Mouse (Mus musculus) ZHBTc4 (cell line): Measurements from ENCODE around the gene Gadd45gip1.

Experiments used
- DNase-seq: peaks from one replicate; pipeline ENCODE4 v3.0.0-alpha.2; 2011; ENCODE audit warnings: low read depth, low spot score

Gene Gadd45gip1

DNA sequence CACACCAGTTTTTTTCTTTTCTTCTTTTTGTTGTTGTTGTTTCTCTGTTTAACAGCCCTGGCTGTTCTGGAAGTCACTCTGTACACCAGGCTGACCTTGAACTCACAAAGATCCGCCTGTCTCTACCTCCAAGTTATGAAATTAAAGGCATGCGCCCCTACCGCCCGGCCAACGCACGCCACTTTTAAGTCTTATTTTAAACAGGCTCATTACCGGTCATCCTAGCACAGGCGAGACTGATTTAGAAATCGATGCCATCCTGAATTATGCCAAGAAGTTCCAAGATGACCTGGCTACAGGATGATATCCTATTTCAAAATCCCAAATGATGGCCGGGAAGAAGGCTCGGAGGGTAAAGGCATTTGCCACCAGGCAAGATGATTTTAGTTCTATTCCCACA lies at the start of gene Gadd45gip1:
Gadd45gip1 (plus strand) TSS at position 33 of the 400 bp plus-strand sequence.
- DNase-seq = peak; percentile 91

DNA sequence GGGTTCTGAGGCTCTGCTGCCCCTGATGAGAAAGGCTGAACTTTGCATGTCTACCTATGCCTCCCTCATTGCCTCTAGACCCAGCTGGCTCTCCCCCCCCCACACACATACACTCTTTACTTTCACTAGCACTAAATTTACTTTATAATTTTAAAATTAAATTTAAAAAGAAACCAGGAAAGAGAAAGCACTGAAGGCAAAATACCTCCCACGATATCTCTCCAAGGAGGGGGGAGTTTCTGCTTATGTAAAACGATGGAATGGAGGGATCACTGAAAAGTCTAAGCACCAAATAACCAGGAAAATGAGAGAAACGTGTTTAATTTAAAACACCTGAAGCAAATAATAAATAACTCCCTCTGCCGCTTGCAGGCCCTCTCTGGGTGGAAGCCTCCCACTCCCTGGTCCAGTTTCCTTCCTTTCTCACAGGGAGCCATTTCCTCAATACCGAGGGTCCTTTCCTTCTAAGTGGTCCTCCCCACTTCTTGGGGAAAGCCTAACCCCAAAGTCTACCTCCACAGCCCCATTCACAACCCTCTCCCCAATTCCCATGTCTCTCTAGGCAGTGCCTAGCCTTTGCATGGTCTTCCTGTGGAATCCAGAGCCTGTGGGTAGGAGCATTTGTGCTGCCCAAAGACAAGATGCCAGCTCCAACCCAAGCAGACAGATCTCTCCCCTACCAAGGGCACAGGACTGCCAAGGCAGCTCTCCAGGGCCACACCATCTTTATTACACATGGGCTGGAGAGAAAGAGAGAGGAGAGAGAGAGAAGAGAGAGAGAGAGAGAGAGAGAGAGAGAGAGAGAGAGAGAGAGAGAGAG lies 49.4 kb upstream of the Gadd45gip1 start:
- no peak for DNase-seq

DNA sequence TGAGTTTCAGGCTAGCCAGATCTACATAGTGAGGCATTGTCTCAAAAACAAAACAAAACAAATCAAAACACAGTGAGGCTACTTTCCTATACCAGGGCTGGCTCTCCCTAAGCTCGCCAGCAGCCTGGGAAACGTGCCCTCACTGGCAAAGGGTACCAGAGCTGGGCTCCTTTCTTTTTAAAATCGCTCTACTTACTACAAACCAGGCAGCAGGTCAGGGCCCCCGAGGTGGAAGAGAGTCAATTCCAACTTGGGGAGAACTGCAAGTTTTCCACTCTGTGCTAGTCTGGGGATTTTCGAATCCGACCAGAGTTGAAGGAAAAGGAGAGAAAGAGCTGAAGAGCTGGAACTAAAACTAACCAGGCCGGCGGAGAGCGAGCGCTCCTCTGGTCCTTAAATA lies 48.6 kb upstream of the Gadd45gip1 start:
- DNase-seq = no peak

DNA sequence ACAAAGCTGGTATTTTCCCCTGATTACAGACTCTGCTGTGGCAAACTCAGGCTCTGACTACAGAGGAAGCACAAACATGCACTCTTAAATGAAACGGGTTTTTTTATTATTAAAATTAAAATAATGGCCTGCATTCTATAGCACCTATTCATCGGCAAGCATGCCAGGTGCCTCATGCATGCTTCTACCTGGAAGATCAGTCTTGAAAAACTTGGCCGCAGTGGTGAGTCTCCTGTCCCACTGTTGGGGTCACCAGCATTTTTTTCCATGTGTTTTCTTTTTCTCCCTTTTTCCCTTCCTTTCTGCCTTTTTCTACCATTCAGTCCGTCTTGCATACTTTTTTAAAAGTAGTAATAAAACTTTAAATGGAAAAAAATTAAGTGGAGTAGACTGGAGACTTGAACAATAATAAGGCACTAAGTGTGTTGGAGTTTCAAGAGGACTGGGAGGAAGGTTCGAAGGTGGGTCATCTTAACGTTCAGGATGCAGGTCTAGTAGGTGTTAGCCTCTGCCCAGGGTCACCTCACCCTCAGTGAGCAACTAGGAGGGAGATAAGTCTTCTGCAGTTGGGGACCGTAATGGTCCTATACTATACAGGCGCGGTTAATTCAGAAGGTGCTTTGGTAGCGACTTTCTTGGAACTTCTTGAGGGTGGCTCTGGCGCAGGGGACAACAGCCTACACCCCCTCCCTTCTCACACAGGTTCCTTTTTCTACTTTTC lies 48.0 kb upstream of the Gadd45gip1 start:
- DNase-seq = no peak

DNA sequence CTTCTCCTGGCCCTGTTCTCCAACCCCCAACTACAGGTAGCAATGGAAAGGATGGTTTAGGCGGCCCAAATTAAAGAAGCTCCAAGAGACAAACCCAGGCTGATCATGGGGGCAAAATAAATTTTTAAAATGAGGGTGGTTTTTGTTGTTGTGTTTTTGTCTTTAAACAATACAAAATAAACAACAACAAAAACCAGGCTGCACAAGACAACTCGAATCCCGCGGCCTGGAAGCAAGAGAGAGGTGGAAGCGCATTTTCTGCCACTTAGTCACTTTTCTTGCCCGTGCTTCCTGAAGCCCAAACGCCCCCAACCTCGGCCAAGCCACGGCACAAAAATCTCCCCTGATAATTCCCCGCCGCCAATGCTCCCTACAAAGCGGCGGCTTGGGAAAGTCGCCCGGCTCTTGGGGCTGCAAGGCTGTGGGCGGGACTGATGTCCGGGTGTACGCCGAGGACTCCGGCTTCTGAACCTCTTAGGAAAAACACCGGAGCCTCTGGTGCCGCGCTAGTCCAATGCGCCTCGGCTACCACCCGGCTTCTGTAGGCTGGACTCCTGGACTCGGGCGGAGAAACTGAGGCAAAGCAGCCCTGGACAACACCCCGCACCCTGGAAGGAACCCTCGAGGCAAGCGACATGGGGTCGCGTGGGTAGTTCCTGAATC lies 47.3 kb upstream of the Gadd45gip1 start:
- peak; percentile 56 for DNase-seq

DNA sequence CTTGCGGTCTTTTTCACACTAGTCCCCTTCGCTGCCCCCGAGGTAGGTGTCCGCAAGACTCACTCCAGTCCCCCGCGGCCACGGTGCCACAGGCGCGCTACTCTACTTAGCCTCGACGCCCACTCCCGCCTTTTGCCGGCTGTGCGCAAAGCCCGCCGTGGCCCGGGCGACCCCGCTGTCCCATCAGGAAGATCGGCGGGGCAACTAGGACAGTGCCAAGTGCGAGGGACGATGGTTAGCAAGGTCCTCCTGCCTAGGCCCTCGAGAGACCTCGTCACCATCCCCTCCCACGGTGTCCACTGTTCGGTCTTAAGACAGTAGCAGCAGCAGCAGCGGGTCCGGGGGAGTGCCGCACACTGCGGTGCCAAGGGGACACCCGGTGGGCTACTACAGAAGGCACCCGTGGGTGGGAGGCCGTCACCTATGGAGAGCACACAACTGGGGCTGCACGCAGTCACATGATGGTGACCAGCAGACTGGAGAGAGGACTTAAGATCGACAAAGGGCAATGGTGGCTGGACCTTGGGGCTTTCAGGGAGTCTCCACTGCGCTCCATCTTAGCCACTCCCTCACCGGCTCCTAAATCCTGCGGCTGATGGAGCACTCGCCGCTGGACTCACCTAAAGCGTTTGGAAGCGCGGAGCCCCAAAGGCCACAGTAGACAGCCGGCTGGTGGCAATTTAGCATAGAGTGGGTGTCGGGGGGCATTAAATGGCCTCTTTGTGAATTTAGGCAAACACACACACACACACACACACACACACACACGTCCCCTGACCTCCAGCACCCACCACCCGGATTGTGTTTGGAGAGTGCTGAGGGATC lies 46.4 kb upstream of the Gadd45gip1 start:
- peak; percentile 73 for DNase-seq

DNA sequence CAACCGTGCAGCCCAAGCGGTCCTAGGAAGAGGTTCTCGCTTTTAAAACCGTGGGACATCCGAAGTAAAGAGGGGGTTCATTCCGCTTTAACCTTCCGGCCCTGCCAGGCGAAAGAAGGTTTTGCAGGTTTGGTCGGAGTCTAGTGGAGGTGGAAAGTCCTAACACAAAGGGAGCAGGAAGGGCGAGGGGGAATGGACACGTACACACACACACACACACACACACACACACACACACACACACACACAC lies 45.9 kb upstream of the Gadd45gip1 start:
- DNase-seq = no peak

DNA sequence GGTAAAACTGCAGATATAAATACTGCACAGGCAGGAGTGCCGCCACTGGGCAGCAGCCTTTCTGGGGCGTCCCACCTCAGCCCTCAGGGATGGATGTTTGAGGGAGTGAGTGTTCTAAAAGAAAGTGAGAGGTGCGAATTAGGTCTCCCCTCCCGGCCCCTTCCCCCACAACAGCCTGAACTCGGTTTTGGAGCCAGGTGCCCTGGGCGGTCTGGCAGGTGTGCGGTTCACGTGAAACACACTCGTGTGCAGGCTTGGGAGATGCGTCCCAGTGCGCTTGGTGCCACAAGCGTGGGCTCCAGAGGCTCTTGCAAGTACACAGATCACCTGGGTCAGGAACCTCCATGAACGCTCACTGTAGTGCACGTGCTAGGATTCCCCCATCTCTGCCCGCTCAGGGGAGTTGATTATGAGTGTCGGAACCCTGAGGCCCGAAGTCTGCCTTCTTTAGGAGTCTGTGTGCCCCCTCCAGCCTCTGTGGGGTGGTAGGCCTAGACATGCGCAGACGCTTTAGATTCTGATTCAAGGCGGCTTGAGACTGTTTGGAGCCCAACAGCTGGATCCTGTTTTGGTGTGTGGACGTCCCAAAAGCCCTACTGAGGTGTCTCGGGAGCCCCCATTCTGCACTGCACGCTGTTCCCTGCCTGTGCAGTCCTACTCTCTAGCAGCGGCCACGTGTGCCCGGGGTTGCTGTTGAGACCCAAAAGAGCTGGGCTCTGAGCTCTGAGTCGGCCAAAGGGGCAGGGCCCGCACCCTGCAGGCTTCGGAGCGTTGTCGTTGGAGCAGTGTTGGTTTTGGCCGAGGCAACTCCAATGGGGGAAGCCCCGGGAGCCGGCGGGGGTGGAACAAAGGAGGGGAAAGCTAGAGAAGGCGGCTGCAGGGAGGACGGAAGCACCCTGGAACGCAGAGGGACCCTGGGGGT lies 45.3 kb upstream of the Gadd45gip1 start:
- peak; percentile 65 for DNase-seq

DNA sequence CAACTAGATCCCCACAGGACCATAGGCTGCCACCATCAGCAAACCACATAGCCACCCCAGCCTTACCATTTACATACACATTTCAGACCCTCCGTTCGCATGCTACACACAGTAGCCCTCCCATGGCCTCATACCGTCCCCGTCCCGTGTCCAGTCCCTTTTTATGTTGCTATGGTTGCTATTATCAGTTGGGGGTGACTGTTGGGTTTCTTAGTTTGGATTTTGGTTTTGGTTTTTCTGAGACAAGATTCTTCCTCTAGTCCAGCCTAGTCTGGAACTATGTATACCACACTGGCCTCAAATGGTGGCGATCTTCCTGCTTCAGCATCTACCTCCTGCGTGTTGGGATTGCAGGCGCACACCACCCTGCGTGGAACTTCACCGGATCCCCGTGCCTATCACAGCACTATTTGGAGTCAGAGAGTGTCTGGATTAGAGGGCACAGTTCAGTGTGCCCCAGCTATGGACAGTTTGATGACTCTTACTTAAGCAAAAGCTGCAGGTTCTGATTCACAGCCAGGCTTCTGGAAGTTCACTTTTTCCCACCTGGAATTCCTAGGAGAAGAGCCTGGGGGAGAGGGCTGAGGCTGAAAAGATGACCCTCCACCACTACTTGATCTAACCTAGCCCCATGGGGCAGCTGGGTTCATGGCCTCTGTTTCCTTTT lies 44.4 kb upstream of the Gadd45gip1 start:
- DNase-seq = no peak

DNA sequence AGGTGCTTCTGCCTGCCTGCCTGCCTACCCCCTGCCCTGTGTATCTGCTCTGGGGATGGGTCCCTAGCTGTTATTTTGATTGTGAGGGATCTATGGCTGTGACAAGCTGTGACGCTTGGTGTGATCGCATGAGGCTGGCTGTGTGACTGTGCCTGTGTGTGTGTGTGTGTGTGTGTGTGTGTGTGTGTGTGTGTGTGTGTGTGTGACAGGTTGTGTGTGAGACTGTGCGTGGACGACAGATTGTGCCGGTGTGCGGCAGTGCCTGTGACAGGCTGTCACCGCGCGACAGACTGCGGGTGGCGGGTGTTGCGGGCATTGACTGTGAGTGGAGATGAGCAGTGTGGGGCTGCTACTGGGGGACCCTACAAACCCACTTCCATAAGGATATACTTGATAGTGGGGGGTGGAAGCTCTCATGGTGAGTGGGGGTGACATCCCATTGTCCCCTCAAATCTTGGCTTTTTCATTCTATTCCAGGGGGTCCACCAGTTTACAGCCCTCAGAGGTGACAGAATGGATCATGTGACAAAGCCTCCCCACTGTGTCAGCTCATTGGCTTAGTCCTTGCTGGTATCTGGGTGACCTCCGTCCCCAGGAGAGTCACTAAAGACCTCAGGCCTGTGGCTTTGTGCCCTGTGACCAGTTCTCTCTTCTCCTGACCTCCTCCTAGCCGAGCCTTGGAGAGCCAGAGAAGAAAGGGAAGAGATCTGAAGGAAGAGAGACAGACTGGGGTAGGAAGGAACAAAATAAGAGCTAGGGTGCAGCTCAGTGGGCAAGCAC lies 43.6 kb upstream of the Gadd45gip1 start:
- DNase-seq = no peak

DNA sequence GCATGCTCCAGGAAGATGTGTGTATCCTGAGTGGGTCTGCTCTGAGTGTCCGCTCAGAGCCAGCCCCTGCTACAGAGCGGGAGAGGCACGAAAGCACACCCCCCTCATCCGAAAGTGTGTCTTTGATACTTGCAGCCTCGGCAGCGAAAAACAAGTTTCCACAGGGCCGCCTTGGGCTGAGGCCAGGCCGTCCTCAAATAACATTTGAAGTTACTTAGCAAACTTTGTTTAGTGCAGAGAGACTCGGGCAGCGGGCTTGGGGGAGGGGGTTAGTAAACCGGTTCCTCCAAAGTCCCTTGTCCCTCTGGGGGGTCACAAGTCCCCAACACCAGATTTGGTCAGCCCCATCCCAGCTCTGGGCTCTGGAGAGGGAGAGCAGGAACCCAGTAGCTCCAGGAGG lies 42.4 kb upstream of the Gadd45gip1 start:
- DNase-seq = no peak

DNA sequence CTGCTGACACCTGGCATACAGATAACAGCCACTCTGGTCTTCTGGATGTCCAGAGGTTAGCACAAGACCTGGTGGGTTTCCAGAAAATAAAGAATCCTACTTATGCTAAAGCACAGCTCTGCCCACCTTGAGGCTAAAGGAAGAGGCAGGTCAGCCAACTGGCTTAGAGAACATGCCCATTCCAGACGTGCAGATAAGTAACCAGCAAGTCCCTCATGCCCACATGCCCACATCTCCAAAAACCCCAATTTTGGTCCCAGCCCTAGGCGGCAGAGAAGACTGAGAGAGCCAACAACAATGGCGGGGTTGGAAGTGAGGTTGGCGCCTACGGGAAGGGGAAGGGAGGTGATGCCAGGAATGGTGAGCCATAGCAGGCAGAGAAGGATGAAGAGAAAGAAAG lies 42.0 kb upstream of the Gadd45gip1 start:
- DNase-seq = no peak

DNA sequence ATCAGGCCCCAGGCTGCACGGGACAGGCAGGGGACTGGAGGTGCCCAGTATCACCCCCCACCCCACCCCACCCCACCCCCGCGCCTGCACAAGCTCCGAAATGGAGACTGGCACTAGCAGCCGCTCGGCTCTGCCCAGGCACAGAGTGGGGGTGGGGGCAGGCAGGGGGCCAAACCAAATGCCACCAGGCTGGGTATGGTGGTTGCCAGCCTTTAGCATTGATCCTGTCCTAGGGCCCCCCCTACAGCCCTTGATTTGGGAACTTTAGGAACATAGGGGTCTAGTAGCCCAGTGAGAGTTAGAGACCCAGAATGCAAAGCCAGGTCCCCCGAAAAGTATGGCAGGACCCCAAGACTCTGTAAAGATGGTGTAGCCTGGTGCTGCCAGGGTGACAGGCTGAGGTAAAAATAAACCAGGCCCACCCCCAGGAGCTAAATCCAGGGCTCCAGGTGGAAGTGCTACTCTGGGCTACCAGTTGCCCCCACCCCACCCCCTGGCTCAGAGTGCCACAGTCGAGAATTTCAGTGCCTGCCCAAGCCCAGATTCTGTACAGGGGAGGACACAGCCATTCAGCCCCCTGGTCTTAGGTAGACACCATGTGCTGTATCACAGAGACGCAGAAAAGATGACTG lies 41.4 kb upstream of the Gadd45gip1 start:
- DNase-seq = no peak

DNA sequence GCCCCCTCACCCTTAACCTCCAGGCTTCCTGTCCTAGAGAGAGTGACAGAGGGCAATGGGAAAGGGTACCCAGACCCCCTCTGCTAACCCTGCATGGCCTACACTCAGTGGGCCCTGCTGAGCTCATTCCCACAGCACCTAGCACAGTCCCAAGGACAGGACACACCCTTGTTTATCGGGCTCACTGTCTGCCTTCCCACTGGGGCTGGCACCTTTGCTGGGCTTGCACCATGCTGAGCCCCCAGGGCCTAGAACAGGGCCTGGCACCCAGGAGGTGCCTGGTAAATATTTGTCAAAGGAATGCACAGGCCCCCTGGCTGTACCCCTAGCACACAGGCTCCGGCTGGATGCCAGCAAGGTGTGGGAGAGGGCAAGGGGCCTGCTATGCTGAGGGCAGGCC lies 40.8 kb upstream of the Gadd45gip1 start:
- no peak for DNase-seq

DNA sequence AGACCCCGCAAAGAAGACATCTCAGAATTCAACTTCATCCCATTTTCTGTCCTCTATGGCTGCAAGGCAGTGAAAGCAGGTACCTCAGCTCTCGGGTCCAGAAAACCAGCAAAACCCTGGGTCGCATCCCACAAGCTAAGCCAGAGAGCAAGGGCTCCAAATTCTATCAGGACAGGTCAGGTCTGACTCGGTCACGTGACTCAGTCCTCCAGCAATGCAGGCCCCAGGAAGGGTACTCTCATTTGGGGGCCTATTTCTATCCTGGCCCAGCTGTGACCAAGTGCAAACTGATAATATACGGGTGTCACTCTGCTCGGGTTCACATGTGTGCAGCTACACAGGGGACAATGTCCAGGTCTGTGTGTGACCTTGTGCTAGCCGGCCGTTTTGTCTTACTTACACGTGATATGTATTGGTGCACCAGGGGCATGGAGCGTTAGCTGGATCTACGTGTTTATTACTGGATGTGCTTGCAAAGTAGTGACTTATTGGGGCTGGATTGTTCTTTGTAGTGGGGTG lies 38.8 kb upstream of the Gadd45gip1 start:
- no peak for DNase-seq

DNA sequence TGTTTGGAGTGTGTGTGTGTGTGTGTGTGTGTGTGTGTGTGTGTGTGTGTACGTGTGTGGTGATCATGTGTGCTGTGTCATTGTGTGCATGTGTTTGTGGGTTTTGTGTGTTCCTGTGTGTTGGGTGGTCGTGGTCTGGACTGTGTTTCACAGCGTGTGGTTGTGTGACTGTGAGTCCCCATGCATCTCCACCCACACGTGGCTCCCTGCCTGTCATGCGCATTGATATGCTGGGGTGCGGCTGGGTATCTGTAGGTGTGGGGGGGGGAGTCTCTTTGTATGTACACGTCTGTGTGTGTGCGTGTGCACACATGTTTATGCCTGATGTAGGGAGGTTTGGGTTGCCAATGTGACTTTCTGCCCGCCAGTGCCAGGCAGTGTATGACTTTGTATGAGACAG lies 38.2 kb upstream of the Gadd45gip1 start:
- no peak for DNase-seq

DNA sequence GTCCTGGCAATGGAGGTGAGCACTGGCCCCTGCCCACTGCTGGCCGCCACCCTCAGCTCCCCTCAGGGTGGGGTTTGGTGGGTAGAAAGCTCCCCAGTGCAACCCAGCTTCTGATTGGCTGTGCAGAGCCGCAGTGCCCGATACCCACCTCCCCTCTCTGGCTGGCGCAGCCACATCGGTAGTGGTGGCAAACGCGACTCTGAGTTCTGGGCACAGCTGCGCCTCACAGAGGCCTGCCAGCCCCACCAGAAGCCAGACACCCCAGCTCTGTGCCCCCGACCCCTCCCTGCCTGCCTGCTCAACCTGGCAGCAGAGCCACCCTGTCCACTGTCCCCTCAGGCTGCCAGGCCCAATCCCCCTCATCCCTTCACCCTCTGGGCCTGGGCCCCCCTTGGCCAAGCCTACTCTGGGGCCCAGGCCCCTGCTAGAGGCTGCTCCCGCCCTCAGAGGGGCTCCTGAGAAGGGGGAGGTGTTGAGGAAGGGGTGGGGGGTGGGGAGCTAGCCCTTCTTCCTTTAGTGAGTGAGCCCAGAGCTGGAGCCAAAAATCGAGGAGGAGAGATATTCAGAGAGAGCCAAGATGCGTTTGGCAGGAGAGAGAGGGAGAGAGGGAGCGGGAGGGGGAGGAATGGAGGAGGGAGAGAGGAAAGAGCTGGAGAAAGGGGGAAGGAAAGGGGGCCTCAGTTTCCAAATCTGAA lies 37.4 kb upstream of the Gadd45gip1 start:
- no peak for DNase-seq

DNA sequence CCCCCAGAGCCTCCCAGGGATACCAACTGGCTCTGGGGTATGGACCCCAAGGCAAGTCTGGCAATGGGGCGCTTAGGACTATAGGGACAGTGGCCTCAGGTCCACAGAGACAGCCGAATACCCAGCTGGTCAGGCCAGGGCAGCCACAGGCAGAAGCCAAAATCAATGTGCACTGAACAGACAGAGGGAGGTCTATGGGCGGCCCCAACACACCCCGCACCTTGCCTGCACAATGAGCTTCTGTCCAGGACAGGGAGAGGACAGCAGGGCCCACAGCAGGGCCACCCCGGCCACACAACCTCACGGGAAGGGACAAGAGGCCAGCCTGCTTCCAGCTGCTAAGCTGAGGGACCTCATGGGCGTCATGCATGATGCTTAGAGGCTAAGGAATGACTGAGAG lies 36.8 kb upstream of the Gadd45gip1 start:
- no peak for DNase-seq
